Mouse (Mus musculus) heart, adult 11 months (tissue): ENCODE measurements at regions not wholly inside any gene's neighbourhood (a gene's known extent, or its start where the extent isn't known, plus 50 kb on each side); places are given as distances from the start of the nearest gene placed in this dataset.

Experiments used
- DNase-seq: peaks from one replicate; pipeline ENCODE4 v3.0.0; 2022

DNA sequence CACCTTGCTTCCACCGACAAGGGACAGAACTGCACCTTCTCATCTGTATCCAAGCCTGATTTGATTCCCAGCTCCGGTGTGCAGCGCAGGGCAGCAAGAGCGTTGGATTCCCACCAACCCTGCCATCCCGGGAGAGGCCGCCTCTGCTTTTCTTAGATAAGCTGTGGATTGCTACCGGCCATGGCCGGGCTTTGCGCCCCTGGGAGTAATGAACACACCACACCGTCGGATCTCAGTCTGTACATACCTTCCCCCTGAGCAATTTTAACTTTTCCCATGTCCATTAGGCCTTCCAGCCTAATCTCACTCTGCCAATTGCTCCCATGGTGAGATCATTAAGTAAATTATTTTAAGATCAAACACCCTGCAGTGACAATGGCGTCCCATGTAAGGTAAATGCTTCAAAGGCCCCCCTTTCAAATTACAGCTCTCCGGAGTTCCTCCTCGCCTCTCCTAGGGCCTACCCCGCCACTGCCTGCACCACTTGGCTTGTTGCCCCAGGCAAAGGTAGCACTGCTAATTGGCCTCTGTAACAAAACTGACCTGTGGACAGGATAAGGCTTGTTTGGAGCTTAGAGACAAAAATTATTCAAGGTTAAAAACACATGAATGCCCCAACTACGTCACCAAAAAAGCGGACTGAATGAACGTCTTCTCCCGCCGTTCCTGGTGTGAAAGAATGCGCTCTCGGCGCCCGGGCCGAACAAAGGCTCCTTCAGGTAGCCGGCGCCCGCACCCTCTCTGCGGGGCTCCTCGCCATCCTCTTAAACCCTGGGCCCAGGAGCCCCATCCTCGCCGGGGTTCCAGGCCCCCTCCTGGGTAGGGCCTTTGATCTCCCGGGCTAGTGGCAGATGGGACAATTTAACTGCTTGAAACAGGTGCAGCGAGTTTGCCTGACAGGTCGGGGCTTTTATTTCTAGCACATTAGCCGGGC, 228.5 kb upstream of the Sp4 start:
- DNase-seq, result peak; percentile 70

DNA sequence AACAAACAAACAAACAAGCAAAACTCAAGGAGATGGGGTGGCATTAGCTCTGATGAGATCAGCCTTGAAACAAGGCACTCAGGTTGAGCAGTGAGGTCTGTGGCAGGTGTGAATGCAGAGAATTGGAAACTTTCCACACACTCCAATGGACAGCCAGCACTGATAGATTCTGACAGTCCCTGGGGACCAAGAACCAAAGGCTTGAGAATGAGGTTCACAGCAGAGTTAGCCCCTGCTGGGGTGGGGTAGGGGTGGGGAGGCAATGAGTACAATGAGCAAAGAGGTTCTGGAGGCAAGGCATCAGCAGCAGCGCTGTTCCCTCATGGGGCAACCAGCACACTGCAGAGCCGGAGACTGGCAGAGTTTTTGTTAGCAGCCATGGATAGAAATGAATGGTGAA, 220.5 kb upstream of the Sp4 start:
- DNase-seq, result no peak

DNA sequence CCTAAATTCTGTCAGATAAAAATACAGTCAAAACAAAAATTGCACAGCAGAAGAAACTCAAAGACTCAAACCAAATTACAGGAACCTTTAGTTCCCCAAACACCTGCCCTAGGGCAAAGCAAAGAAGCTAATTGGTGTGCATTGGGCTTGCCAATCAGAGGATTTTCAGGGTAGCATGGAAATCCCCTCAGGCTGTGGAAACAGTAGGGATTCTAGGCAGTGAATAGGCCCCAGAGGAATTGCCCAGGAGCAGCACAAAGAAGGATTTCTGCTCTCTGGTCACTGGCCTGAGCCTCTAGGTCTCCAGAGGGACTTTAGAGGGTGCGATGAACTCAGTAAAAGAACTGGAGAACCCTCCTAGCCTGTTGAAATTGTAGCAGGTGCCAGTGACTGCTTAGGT, 220.1 kb upstream of the Sp4 start:
- DNase-seq, result no peak

DNA sequence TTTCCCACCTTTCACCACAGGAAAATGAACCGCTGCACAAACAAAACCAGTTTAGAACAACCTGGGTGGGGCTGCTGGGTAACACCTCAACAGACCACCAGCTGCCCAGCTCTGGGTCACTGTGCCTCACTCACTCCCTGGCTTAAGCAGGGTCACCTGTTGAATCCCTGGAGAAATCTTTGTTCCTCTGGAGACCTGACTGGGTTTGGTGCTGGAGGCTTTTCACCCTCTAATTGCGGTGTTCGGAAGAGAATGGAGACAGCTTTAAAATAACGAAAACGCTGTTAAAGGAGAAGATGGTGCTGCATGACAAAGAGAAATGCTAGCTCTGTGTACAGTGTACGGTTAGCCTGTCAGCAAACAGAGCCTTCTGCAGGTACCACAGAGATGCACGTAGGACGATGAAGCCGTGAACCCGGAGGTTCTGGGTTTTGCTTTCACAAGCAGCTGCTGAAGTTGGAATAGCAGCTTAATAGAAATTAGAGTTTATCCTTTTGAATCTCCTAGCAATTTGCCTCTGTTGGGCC, 218.6 kb upstream of the Sp4 start:
- no peak for DNase-seq

DNA sequence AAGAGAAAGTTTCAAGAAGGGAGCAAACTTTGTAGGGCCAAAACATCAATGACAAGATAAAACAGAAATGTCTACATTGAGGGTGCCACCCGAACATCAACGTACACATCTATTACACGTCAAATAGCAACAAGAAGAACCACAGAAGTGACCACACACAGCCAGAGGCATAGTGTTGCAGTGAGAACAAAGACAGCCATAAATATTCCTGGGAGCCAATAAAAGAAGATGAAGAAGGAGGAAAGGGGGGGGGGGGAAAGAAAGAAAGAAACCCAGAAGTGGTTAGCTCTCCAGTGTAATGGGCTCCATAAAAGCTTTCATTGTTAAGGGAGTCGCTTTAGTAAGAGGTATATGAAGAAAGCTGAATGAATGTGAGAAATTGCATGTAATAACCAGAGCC, 209.7 kb upstream of the Sp4 start:
- DNase-seq, result peak; percentile 55

DNA sequence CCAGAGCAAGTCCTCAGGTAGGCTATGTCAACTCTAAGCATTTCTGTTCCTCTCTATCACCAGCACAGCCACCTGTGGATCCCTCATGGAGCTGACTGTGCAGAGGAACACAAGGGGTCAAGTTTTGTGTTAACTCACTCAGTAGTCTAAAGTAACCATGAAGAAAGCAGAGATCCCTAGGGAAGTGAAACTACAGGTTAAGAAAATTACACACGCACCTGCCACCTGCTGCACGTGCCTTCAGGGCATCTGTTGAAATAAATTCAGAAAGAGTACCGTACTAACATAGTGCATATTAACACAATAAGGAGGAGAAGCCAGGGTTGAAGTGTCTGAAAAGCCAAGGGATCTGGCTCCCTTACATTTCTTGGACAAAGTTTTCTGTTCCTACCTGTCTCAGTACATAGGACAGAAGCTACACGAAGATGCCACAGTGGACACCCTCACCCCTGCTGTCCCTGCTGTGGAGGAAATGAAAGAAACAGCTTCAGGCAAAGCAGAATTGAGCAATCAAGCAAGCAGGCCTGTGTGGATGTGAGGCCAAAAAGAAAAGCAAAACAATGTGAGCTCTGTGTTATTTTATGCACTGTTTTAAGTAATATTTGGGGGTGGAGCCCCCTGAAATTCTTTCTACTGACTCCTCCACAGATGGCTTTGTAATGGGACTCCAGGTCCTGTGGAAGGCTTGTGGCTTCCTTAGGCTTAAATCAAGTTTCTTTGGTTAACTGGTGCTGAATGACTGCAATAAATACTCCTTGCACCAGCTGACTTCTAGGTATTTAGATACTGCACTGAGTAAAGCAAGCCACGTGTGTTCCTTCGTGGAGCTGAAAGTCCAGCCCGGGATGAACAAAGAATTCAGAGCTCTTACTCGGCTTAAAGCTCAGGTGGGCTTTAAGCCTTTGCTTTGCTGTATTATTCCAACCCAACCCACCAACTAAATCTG, 208.0 kb upstream of the Sp4 start:
- DNase-seq, result no peak

DNA sequence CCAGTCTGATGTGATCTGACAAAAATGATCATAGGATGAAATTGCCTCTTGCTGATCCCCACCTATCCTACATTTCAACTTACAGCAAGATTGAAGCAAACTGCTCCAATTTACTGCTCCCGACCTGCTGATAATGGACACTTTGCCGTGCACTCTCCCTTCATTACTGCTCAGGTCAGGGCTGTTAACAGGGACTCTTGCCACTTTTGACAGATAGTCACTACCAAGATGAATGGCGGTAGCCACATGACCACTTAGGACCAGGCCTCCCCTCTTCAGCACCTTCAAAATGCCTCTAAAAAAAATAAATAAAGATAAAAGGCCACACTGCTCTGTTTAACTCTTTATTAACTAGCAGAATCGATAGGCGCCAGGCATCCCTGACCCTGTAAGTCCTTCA, 199.2 kb upstream of the Sp4 start:
- no peak for DNase-seq

DNA sequence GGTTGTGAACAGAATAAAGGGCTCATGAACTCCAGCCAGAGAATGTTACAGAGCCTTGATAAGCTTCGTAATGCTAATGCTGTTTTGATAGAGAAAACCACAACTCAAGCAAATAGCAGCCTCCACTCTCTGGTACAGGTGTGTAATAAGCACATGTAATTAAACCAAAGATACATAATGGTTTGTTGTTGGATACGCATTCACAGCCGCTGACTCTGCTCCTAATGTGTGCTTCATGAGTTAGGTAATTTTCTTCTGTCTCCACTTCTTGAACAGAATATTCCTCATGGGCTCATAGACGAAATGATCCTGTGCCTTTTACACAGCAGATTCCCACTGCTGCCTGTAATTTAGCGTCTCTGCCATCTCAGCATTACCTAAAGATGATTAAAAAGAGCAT, 186.8 kb upstream of the Sp4 start:
- peak; percentile 19 for DNase-seq

DNA sequence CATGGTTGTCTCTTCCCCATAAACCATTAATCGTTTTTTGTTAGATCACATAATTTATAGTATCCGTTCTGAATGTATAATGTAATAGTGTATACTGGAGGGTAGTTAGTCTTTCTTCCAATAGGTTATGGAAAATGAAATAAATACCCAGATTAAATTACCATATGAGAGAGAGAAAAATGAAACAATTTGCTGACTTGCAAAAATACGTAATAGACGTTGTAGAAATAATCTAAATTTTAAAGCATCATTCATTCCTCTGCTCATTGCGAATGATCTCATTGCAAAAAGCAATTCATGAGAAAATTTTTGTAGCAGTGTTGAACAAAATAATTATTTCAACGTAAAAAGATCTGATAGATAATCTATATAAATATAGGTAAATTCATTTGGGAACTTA, 185.2 kb upstream of the Sp4 start:
- no peak for DNase-seq

DNA sequence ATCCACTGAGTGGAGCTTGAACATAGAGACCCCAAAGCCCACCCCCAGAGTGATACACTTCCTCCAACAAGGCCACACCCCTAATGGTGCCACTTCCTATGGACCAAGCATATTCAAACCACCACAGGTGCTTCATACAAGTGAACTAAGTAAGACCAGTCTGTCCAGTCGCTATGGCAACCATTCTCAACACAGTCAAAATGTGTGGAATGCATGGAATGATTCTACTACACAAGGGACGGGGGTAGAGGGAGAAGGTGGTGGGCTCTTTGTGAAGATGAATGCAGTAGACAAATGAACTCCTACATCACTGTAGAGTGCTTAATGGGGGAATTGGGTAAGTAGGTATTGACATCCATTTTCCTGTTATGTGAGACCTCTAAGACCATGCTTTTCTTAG, 180.1 kb upstream of the Sp4 start:
- DNase-seq, result peak; percentile 53

DNA sequence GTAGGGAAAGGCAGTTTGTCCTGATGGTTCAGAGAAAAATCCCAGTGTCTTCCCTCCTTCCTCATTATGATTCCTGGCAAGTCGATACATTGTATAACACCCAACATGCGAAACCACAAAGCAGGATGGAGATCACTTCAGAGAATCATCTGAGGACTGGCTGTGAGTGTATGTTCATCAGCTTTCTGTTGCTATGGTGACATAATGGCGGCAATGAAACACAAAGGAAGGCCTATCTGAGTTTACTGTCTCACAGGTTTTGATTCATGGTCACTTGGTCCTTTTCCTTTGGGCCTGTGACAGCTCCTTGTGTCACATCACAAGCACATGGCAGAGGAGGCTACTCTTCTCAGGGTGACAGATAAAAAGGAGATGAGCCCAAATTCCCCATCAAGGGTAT, 173.5 kb upstream of the Sp4 start:
- no peak for DNase-seq

DNA sequence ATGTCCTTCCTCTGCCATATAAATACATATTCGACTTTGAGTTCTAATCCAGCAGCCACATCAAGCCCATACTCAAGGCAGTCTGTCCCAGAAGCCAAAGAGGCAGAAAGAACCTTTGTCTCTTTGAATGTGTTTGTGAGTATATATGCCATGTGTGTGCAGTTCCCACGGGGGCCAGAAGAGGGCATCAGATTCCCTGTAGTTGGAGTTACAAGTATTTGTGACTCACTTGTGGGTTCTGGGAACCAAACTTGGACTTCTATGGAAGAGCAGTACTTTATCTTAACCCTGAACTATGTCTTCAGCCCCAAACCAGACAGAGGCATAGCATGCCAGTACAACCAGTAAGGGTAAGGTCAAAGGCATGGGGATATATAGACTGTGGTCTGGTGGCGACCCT, 165.6 kb upstream of the Sp4 start:
- peak; percentile 49 for DNase-seq

DNA sequence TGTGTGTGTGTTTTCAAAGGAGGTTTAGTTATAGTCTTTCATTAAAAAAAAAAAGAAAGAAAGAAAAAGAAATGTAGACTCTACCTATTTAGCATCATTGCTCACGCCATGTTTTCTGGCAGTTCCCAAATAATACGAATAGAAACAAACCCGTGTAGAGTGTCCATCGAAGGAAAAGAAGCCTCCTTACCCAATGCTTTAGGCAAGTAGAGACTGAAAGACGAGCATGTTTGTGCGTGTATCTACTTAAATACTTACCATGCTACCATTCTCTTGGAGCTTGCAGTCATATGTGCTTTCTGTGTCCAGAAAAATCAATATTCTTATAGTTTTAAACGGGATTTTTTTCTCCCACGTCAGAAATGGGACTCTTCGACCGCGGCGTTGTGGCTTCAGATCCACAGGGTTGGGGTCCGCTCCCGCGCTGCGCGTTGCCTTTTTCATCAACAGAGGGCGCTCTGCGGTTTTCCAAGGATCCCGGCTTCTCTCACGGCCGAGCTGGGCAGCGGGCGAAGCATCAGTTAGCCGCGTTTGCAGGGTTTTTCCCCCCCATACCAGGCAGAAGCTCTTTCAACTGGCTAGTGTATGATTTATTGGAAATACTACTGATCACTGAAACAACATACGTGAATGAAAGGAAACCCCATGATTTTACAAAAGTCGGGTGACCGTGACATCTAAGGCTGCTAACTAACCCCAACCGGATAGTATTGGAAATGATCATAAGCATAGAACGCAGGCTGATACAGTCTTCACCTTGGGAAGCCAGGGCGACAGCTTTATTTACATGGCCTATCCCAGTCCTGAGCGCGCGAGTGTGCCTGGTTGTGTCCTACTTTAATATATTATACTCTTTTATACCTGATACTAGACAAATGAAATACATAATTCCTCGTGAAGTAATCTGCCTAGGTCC, 156.5 kb upstream of the Sp4 start:
- DNase-seq, result no peak

DNA sequence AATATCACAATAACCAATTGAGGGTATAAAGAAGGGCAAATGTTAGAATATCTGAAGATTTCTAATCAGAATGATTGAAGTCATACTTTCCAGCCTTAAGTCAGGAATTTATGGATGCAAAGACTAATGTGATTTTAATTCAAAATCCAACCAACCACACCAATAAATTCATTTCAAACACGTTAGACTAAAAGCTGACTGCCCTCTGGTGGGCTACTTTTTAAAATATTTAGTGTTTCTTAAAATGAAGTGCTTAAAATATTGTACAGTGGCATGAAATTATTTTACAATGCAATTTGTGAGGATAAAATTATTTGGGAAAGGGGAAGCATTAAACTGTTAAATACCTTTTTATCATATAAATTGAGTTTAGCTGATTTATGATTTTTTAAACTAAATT, 154.4 kb upstream of the Sp4 start:
- no peak for DNase-seq

DNA sequence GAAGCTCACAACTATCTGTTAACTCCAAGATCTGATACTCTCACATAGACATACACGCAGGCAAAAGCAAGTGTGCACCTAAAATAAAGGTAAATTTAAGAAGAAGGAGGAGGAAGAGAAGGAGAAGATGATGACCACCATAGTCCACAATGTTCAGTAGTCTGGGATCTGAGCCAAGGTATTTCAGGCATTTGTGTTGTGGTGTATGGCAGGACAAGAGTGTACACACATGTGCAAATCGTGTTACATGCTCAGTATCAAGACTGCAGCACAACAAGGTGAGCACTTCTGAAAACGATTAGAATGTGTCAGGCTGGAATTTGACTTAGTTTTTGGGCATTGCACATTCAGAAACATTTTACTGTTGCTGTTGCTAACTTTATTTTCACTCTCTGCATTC, 138.4 kb upstream of the Sp4 start:
- DNase-seq, result peak; percentile 13

DNA sequence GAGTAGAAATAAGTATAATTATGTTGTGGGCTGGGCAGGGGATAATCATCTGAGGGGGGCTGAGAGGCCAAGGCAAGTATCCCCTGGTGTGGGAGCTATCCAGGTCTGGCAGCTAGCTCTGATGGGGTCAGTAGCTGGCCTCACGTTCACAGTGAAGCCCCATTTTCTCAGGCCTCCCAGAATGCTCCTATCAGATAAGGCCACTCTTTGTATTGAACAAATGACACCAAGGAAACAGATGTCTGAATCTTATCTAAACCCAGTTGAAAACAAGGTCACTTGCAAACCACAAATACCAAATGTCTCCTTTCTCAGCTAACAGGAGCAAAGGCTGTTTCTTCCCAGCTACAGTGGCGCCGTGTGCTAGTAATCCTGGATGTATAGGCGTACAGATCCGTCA, 137.6 kb upstream of the Sp4 start:
- peak; percentile 52 for DNase-seq

DNA sequence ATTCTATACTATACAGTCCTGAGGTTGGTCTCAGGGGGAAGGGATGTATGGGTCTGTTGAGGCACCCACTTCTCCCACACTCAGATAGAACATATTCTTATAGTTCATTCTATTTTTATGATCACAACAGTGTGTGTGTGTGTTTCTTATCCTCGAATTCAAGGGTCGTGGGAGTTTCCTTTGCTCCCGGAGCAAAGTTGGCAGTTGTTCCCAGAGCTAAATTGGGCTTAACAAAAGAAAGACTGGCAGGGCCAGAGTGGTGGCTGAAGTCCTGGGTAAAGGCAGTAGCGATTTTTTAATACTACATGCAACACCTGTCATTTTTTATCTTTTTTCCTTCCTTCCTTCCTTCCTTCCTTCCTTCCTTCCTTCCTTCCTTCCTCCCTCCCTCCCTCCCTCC, 131.5 kb upstream of the Sp4 start:
- no peak for DNase-seq

DNA sequence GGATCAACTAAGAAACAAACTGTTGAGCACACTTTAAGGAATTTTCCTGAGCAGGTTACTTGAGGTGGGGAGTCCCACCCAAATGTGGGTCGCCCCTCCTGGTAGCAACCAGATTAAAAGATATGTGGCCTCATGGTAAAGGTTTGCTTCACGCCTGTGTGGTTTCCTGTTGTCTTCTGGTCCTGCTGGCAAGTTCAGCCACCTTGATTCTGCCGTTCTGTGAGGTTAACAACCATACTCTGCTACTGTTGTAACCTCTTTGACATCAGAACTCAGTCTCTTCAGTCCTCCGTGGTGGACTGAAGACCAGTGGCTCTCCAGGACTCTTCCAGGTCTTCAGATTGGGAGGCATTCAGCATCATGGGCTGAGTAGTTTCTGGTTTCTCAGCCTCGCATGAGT, 127.1 kb upstream of the Sp4 start:
- no peak for DNase-seq

DNA sequence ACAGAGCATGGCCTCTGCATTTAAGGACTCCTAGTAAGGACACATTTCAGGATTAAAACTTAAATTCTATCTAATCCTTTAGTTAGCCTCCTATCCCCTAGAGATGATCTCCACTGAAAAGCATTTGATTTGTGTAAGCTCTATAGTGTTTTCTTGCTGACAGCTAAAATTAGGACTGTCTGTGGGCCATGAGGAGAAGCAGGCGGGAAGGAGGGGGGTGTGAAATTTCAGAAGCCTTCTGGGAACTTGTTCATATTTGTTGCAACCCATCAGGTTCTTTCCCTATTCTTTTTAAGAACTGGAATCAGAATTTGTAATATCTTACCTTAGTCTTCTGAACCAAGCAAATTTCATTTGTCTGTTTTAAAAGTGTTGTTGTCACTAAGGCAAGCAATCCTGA, 114.7 kb upstream of the Sp4 start:
- DNase-seq, result no peak

DNA sequence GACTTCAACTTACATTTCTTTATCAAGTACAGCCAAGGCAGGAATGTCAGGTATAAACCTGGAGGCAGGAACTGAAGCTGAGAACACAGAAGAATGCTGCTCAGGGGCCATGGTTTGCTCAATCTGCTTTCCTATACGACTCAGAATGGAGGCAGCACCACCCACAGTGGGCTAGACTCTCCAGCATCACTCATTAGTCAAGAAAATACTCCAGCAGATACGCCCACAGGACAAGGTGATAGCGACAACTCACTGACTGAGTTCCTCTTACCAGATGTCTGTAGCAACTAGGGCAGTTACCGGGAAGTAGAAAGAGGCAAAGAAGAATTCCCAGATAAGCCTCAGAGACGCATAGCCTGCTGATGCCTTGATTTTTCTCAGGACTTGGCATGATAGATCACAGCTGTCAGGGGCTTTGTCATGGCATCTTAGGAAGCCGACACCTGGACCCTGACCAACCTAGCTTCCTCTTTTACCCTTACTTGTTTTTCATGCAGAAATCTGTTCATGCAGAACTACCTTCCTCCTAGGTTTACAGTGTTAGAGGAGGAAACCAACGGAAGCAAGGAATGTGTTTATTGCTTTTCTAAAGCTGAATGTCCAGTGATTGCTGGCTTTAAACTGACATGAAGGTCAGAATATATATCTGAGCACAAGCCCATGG, 110.7 kb upstream of the Sp4 start:
- no peak for DNase-seq

DNA sequence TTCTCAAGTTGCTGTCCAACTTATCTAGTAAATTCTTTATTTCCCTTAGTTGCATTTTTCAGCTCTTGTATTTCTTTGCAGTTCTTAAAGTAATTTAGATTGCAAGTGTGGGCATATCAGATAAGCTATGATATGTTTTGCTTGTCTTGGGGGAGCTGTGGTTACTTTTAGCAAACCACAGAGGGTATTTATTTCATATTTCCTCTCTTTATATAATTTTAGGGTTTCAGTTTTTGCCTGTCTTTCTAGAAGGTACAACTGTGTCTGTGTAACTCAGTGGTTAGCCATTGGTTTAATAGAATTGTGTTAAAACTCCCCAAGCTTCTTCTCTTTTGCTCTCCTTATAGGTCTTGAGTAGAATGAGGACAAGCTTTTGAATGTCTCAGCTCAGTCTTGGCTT, 109.7 kb upstream of the Sp4 start:
- DNase-seq, result no peak

DNA sequence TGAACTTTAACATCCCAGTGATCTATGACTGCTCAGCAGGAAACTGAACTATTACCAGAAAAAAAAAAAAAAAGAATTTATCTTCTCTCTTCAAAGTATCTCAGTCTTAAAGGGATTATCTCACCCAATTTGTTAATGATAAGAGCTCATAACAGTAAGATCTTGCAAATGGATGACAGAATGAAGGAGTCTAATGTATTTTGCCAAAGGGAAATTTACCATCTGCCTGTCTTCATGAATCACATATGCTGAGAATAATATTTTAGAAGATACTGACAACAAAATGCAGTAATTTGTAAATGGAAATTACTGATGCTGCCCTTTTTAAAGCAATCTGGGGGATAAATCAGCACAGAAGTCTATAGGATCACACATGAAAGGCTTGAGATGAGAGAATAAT, 103.9 kb upstream of the Sp4 start:
- no peak for DNase-seq
